Mouse (Mus musculus) lung, postnatal 0 days (tissue): ENCODE results near the gene Rpap1.

Experiments used
- CTCF ChIP-seq: IDR thresholded peaks from 2 replicates; pipeline ENCODE4 v1.5.1; 2016; ENCODE audit warnings: antibody characterized with exemption, mild to moderate bottlenecking
- EP300 ChIP-seq: IDR thresholded peaks from 2 replicates; pipeline ENCODE4 v1.6.1; 2016; ENCODE audit warnings: antibody characterized with exemption, mild to moderate bottlenecking, control low read depth

GRCm38 (mm10) chr2:119816611-119817010 is 29.3 kb upstream of the Rpap1 start:
- TF ChIP-seq CTCF: no peak
- TF ChIP-seq EP300: no peak
